Mouse (Mus musculus) erythroblast, embryonic 14.5 days (primary cell): ENCODE data around the gene Pik3r2.

Source experiments
- GATA1 ChIP-seq: IDR thresholded peaks from 2 replicates; pipeline ENCODE4 v1.6.1; 2012; ENCODE audit warnings: low read length, inconsistent platforms, mixed read lengths
- TAL1 ChIP-seq: IDR thresholded peaks from 3 replicates; pipeline ENCODE4 v1.6.1; 2012; ENCODE audit warnings: low read length, inconsistent platforms, mixed read lengths

GRCm38 (mm10) chr8:70750128-70750680, 26.3 kb downstream of the Pik3r2 start:
- TF ChIP-seq TAL1 (no peak), GATA1 (no peak)
